Mouse (Mus musculus): ENCODE results near the gene Tectb. TPM values are rescaled to one million over a fixed set of nuclear protein-coding genes. Genes with fewer than 3 reads are reported as not detected.
A peak's percentile ranks its signal among the peaks of the same experiment; 100 is the strongest.
"Not testable (repeated sequence)": the region's sequence is repeated elsewhere in the genome, so short reads cannot be mapped to it uniquely, and the experiment has no call there.

Gene Tectb
- polyA plus RNA-seq, 1 experiment from 2014 or later: not detected

DNA sequence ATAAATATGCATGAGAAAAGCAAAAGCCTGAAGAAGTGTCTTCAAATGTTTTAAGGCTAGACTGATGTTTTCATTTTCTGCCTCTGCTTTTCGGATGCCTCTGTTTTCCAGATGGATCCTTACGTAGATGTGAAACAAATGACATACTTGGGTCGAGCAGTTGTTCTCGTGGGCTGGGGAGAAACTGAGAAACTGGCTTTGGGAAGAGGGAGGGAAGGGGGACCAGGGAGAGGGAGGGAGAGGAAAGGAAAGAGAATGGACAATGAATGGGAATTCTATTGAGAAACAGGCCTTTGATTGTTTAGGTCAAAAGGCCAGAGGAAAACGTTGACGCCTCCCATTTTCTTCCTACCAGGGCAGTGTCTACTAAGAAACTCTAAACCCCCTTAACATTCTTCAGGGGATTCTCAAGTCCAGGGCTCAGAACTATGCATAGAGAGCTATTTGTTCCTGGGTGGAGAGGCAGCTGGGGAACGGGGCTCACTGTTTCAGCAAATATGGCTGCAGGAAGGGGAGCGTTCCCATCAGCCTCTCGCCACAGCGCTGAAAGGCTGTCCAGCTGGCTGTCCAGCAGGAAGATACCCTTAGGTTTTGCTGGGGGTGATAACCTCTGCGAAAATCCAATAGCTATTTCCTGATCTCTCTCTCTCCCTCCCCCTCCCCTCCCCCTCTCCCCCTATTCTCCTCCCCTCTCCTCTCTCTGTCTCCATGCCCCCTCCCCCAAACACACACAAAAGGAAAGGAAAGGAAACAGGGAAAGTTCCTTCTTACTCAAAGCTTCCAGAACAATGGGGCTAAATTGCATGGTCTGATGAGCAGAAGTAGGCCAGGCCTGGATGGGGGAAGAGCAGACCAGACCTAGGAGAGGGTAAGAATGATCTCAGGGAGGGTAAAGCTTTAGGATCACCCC lies 36.9 kb upstream of the Tectb start:
- no peaks in the 10 kb centered on the region for H3K4me1 ChIP-seq (ENCODE audit: control insufficient read depth, insufficient read depth, low read length)
- H3K36me3 ChIP-seq (ENCODE audit: control insufficient read depth, insufficient read depth, low read length): no peaks in the 10 kb centered on the region
- no peaks in the 10 kb centered on the region for H3K27me3 ChIP-seq (ENCODE audit: control insufficient read depth, insufficient read depth, low read length)
- 0 out of 2 replicates have a peak overlapping the region, but pooled peaks have one; percentile 22 for H3K27ac ChIP-seq (ENCODE audit: low read depth, low read length)
- H3K4me3 ChIP-seq (ENCODE audit: low read depth, low read length): no peak overlapping the region
- ATAC-seq (replicated peaks; ENCODE audit: insufficient number of reproducible peaks, low FRiP score, low TSS enrichment): 0 out of 2 replicates have a peak, but pooled peaks have one; percentile 42
- H3K4me2 ChIP-seq: no peak overlapping the region
- no peaks in the 10 kb centered on the region for H3K9me3 ChIP-seq (replicated peaks; ENCODE audit: control insufficient read depth, low read length)
- 46% methylated on average over 11 of the region's 11 CpGs for WGBS (ENCODE audit: insufficient replicate concordance)
- no peak overlapping the region for H3K9ac ChIP-seq (ENCODE audit: low read depth, low read length)

- Histone ChIP-seq H3K4me1 (ENCODE audit: control insufficient read depth, insufficient read depth, low read length) (no peaks in the 10 kb centered on the region), H3K9me3 (replicated peaks; ENCODE audit: control insufficient read depth, low read length) (no peaks in the 10 kb centered on the region), H3K4me3 (ENCODE audit: low read depth, low read length) (no peak overlapping the region), H3K27me3 (ENCODE audit: control insufficient read depth, insufficient read depth, low read length) (no peaks in the 10 kb centered on the region), H3K4me2 (no peak overlapping the region), H3K36me3 (ENCODE audit: control insufficient read depth, insufficient read depth, low read length) (no peaks in the 10 kb centered on the region), H3K9ac (ENCODE audit: low read depth, low read length) (no peak overlapping the region), H3K27ac (ENCODE audit: low read depth, low read length) (no peak overlapping the region)
- ATAC-seq (replicated peaks; ENCODE audit: insufficient number of reproducible peaks, low FRiP score, low TSS enrichment): no peak
- WGBS (ENCODE audit: insufficient replicate concordance): 56% methylated on average over 5 of the region's 5 CpGs
Observed at GRCm38 (mm10) chr19:55144691-55145090, 35.8 kb upstream of the Tectb start.

GRCm38 (mm10) chr19:55145136-55145535 lies 35.4 kb upstream of the Tectb start:
- no peak overlapping the region for H3K4me3 ChIP-seq (ENCODE audit: low read depth, low read length)
- H3K4me2 ChIP-seq: no peak overlapping the region
- H3K36me3 ChIP-seq (ENCODE audit: control insufficient read depth, insufficient read depth, low read length): no peaks in the 10 kb centered on the region
- 0 out of 2 replicates have a peak, but pooled peaks have one; percentile 22 for ATAC-seq (replicated peaks; ENCODE audit: insufficient number of reproducible peaks, low FRiP score, low TSS enrichment)
- no peaks in the 10 kb centered on the region for H3K4me1 ChIP-seq (ENCODE audit: control insufficient read depth, insufficient read depth, low read length)
- 73% methylated on average over 2 of the region's 2 CpGs for WGBS (ENCODE audit: insufficient replicate concordance)
- H3K9me3 ChIP-seq (replicated peaks; ENCODE audit: control insufficient read depth, low read length): no peaks in the 10 kb centered on the region
- no peak overlapping the region for H3K9ac ChIP-seq (ENCODE audit: low read depth, low read length)
- no peaks in the 10 kb centered on the region for H3K27me3 ChIP-seq (ENCODE audit: control insufficient read depth, insufficient read depth, low read length)
- no peak overlapping the region for H3K27ac ChIP-seq (ENCODE audit: low read depth, low read length)

DNA sequence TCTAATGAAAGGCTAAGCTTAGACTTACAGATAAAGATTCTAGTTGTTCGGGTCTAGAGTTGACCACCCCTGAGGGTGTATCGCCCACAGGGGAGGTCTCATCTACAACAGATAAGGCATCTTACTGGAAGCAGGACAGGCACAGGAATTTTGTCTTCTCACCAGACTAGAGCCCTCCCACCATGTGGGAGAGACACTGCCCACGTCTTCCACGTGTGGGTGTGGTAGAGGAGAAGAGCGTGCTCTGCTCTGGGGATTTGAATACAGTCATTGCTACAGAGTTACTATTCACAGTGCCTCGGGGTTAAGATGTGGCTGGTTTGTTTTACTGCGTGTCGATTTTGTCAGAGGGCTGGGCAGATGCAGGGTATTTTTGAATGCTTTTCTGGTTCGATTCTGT lies 33.0 kb upstream of the Tectb start:
- Histone ChIP-seq H3K4me2 (no peak overlapping the region), H3K27me3 (ENCODE audit: control insufficient read depth, insufficient read depth, low read length) (no peaks in the 10 kb centered on the region), H3K36me3 (ENCODE audit: control insufficient read depth, insufficient read depth, low read length) (no peaks in the 10 kb centered on the region), H3K27ac (ENCODE audit: low read depth, low read length) (no peak overlapping the region), H3K9ac (ENCODE audit: low read depth, low read length) (no peak overlapping the region), H3K4me1 (ENCODE audit: control insufficient read depth, insufficient read depth, low read length) (no peaks in the 10 kb centered on the region), H3K4me3 (ENCODE audit: low read depth, low read length) (no peak overlapping the region), H3K9me3 (replicated peaks; ENCODE audit: control insufficient read depth, low read length) (no peaks in the 10 kb centered on the region)
- WGBS (ENCODE audit: insufficient replicate concordance): 57% methylated on average over 9 of the region's 9 CpGs
- ATAC-seq (replicated peaks; ENCODE audit: insufficient number of reproducible peaks, low FRiP score, low TSS enrichment): no peak

DNA sequence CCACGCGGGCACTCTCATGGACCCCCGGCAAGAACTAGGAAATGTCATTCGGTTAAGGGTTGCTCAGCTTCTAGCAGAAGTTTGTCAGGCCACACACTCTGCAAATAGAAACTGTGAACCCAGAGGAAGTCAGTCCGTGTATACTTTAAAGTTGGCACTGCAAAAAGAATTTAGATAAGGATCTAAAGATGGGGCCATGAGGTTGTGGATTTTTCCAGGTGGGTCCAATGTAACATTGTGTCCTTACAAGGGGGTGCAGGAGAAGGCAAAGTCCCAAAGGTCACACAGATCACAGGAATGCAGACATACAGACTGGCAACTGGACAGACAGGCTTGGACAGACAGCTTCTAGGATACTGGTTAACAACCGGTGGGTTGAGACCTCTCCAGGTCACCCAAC lies 32.4 kb upstream of the Tectb start:
- no peaks in the 10 kb centered on the region for H3K27me3 ChIP-seq (ENCODE audit: control insufficient read depth, insufficient read depth, low read length)

GRCm38 (mm10) chr19:55149646-55150045 lies 30.9 kb upstream of the Tectb start:
- no peaks in the 10 kb centered on the region for H3K27me3 ChIP-seq (ENCODE audit: control insufficient read depth, insufficient read depth, low read length)
- H3K9ac ChIP-seq (ENCODE audit: low read depth, low read length): no peak overlapping the region
- no peaks in the 10 kb centered on the region for H3K9me3 ChIP-seq (replicated peaks; ENCODE audit: control insufficient read depth, low read length)
- no peaks in the 10 kb centered on the region for H3K36me3 ChIP-seq (ENCODE audit: control insufficient read depth, insufficient read depth, low read length)
- no peaks in the 10 kb centered on the region for H3K4me1 ChIP-seq (ENCODE audit: control insufficient read depth, insufficient read depth, low read length)
- H3K27ac ChIP-seq (ENCODE audit: low read depth, low read length): no peak overlapping the region
- no peak overlapping the region for H3K4me2 ChIP-seq
- ATAC-seq (replicated peaks; ENCODE audit: insufficient number of reproducible peaks, low FRiP score, low TSS enrichment): no peak
- WGBS (ENCODE audit: insufficient replicate concordance): 73% methylated on average over 6 of the region's 6 CpGs
- H3K4me3 ChIP-seq (ENCODE audit: low read depth, low read length): no peak overlapping the region

More for the DNA sequence above, 32.4 kb upstream of the Tectb start:
- Histone ChIP-seq H3K9ac (ENCODE audit: low read depth, low read length) (no peak overlapping the region), H3K4me2 (no peak overlapping the region), H3K27ac (ENCODE audit: low read depth, low read length) (no peak overlapping the region), H3K4me3 (ENCODE audit: low read depth, low read length) (no peak overlapping the region), H3K36me3 (ENCODE audit: control insufficient read depth, insufficient read depth, low read length) (no peaks in the 10 kb centered on the region), H3K9me3 (replicated peaks; ENCODE audit: control insufficient read depth, low read length) (no peaks in the 10 kb centered on the region), H3K4me1 (ENCODE audit: control insufficient read depth, insufficient read depth, low read length) (no peaks in the 10 kb centered on the region)
- ATAC-seq (replicated peaks; ENCODE audit: insufficient number of reproducible peaks, low FRiP score, low TSS enrichment): no peak
- 77% methylated on average over 6 of the region's 6 CpGs for WGBS (ENCODE audit: insufficient replicate concordance)

DNA sequence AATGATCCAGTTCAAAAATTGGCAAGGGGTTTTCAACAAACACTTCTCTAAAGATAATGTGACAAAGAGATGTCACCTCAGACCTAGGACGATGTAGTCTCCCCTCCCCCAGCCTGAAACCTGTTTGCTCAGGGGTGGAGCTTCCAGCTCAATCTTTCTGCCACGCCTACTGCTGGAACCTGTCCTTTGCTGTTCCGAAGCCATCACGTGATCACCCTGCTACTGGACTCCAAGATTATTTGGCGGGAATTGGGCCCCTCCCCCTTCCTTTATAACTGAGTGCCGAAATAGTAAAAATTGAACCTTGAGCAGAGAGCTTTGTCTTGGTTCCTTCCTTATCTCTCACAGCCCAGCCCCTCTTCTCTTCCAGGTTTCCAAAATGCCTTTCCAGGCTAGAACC lies 28.3 kb upstream of the Tectb start:
- not testable (repeated sequence) for H3K36me3 ChIP-seq (ENCODE audit: control insufficient read depth, insufficient read depth, low read length); H3K4me3 ChIP-seq (ENCODE audit: low read depth, low read length); H3K4me2 ChIP-seq; H3K9ac ChIP-seq (ENCODE audit: low read depth, low read length); H3K4me1 ChIP-seq (ENCODE audit: control insufficient read depth, insufficient read depth, low read length); H3K27ac ChIP-seq (ENCODE audit: low read depth, low read length); H3K27me3 ChIP-seq (ENCODE audit: control insufficient read depth, insufficient read depth, low read length); ATAC-seq (replicated peaks; ENCODE audit: insufficient number of reproducible peaks, low FRiP score, low TSS enrichment); H3K9me3 ChIP-seq (replicated peaks; ENCODE audit: control insufficient read depth, low read length)
- 54% methylated on average over 5 of the region's 6 CpGs for WGBS (ENCODE audit: insufficient replicate concordance)

GRCm38 (mm10) chr19:55152983-55153382 lies 27.6 kb upstream of the Tectb start:
- Histone ChIP-seq H3K27ac (ENCODE audit: low read depth, low read length) (no peak overlapping the region), H3K9ac (ENCODE audit: low read depth, low read length) (no peak overlapping the region), H3K36me3 (ENCODE audit: control insufficient read depth, insufficient read depth, low read length) (no peaks in the 10 kb centered on the region), H3K4me1 (ENCODE audit: control insufficient read depth, insufficient read depth, low read length) (no peaks in the 10 kb centered on the region), H3K4me2 (no peak overlapping the region), H3K4me3 (ENCODE audit: low read depth, low read length) (no peak overlapping the region), H3K9me3 (replicated peaks; ENCODE audit: control insufficient read depth, low read length) (no peaks in the 10 kb centered on the region), H3K27me3 (ENCODE audit: control insufficient read depth, insufficient read depth, low read length) (no peaks in the 10 kb centered on the region)
- ATAC-seq (replicated peaks; ENCODE audit: insufficient number of reproducible peaks, low FRiP score, low TSS enrichment): no peak
- 86% methylated on average over 6 of the region's 6 CpGs for WGBS (ENCODE audit: insufficient replicate concordance)

DNA sequence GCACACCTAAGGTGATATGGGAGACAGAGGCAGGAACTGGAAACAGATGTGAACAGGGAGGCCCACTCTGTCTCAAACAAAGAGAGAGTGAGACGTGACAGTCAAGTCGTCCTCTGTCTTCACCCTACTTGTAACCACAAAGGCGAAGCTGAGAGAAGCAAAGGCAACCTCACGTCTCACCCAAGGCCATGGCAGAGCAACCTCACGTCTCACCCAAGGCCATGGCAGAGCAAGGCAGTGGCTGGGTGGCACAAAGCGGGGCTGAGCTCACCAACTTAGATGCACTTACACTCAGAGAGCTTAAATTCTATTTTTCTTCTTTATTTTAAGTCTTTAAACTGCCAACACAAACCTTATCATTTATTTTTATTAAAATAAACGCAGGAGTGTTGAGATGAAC lies 23.5 kb upstream of the Tectb start:
- 74% methylated on average over 7 of the region's 7 CpGs for WGBS (ENCODE audit: insufficient replicate concordance)
- Histone ChIP-seq H3K9me3 (replicated peaks; ENCODE audit: control insufficient read depth, low read length) (no peaks in the 10 kb centered on the region), H3K36me3 (ENCODE audit: control insufficient read depth, insufficient read depth, low read length) (no peaks in the 10 kb centered on the region), H3K27me3 (ENCODE audit: control insufficient read depth, insufficient read depth, low read length) (no peaks in the 10 kb centered on the region), H3K27ac (ENCODE audit: low read depth, low read length) (no peak overlapping the region), H3K4me3 (ENCODE audit: low read depth, low read length) (no peak overlapping the region), H3K9ac (ENCODE audit: low read depth, low read length) (no peak overlapping the region), H3K4me1 (ENCODE audit: control insufficient read depth, insufficient read depth, low read length) (no peaks in the 10 kb centered on the region), H3K4me2 (no peak overlapping the region)
- ATAC-seq (replicated peaks; ENCODE audit: insufficient number of reproducible peaks, low FRiP score, low TSS enrichment): no peak

All from heart, embryonic 11.5 days (tissue).